Mouse (Mus musculus) heart, postnatal 14 days (tissue): ENCODE data around the gene Tiam1. TPM values are rescaled to one million over a fixed set of nuclear protein-coding genes. Genes with fewer than 3 reads are reported as not detected.
"Not testable (repeated sequence)": the region's sequence is repeated elsewhere in the genome, so short reads cannot be mapped to it uniquely, and the experiment has no call there.

ENCODE experiments used
- DNase-seq, 2 experiments: peaks; one replicate each; pipeline ENCODE4 v3.0.0; 2021 to 2022
- intact Hi-C: fragments of 180-260 bp; cut with DNase I; formaldehyde crosslinking; loops from one replicate; pipeline ENCODE4 v1.15.1; 2025
- total RNA-seq, 2 experiments: library from RNA; stranded (reverse); gene quantifications; 2 replicates each; pipeline ENCODE4 v1.2.3; 2021

Tiam1 gene
- total RNA-seq, 2 experiments from 2014 or later, result 6.1 to 7.6 TPM

DNA sequence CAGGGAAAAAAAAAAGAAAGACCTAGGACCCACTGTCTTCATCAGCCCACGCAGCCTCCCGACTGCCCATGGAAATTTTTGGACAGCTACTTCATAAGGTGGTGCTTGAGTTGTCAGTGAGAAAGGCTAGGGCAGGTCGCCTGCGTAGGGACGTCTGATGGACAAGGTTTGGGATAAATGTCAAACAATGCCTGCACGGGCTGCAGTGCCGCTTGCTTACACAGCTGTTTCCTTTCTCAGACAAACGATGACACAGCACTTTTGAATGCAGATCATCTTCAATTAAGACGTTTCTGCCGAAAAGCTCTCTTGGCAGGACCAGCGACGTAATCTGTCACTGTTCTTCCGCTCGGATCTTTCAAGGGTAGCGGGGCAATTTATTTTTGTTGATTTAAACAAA lies 70.9 kb downstream of the Tiam1 start:
- DNase-seq, result peak; percentile 9 to 20

DNA sequence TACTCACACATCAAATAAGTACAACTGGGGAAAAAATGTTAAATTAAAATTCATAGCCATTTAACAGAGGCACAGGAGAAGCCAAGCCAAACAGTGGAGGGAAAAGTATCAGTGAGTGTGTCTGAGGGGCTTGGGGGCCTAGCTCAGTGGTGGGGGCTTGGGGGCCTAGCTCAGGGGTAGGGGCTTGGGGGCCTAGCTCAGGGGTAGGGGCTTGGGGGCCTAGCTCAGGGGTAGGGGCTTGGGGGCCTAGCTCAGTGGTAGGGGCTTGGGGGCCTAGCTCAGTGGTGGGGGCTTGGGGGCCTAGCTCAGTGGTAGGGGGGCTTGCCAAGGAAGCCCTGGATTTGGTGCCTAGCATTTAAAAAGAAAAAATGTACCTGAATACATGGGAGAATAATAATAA lies 72.4 kb downstream of the Tiam1 start:
- not testable (repeated sequence) for DNase-seq
- intact Hi-C loops, result loop anchor here (5.0 kb wide), 1 partner anchor 71 kb away; the partner anchor contains the start of gene Tiam1

More for the DNA sequence above, 70.9 kb downstream of the Tiam1 start:
- intact Hi-C loops, result loop anchor here (5.0 kb wide), 1 partner anchor 70 kb away; the partner anchor contains the start of gene Tiam1

DNA sequence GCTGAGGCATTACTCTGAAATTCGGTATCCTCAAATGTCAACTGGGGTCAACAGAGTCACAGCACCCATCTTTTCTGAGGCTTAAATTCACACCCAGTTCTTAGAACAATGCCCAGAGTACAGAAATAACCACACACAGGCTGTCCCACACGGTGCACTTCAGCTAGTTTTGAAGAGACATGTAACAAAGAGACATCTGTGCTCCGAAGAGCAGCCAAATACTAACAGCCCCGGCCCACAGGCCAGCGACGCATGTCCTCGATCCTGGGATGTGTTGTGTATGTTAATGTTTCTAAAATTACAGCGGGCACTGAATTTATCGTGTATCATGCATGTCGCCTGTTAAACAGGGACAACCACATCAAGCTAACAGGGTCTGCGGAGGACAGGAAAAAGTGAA lies 73.5 kb downstream of the Tiam1 start:
- DNase-seq, result no peak
- intact Hi-C loops, result loop anchor here (5.0 kb wide), 1 partner anchor 72 kb away; the partner anchor contains the start of gene Tiam1

DNA sequence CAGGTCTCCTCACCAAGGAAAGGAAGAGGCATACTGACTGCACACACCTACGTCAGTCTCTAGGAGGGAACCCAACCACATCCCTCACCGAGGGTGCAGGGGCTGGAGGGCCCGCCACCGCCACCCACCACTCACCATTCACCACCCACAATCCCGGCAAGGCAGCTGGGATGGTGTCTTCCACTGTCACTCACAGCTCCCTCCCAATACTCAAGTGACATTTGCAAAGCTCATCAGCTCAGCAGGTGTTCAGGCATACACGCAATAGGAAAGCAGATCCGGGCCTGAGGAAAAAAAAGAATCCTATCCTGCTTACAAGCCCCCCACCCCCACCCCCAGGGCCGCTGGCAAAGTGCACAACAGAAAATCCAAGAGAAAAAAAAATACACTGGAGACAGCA lies 74.4 kb downstream of the Tiam1 start:
- intact Hi-C loops, result no loop called here
- DNase-seq, result no peak

DNA sequence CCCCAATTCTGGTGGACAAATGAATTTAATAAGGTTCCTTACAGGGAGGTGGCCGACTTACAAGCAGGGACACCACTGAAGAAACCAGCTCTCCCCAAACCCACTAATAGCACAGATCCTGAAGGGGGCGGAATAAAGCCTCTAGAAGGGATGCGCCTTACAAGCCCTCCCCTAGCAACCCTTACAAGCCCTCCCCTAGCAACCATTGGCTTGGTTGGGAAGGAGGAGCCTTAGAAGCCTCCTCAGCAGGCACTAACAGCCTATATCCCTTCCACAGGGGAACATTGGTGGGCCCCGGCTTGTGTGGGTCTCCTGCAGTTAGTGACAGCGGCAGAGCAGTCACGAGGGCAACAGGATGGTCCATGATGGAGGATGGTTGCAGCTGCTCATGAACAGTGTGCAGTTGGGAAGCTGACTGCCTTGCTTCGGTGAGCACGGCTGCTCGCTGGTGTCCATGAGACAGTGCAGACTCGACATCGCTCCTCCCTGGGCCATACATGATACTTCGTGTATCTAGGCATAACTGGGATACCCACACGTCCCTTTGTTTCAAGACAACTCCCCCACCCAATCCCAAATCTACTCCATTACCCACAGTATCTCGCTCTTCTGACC lies 90.6 kb downstream of the Tiam1 start:
- intact Hi-C loops, result no loop called here
- DNase-seq, result no peak

DNA sequence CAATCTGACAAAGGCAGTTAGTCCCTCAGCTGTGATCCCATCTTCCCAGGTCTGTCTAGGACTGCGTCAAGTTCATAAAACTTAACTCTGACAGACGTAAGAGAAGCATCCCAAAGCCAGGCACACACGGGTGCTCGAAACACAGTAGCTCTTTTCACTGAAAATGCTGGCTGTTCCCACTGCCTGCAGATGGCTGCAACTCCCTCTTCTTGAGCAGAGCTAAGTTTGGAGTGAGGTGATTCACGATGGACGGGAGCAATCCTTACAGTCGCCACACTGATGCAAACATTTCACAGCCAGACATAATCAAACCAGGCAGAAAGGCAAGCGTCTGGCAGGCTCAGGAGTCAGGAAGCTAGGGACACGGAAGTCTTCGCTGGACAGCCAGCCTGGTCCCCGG lies 91.2 kb downstream of the Tiam1 start:
- no peak for DNase-seq
- intact Hi-C loops, result no loop called here

DNA sequence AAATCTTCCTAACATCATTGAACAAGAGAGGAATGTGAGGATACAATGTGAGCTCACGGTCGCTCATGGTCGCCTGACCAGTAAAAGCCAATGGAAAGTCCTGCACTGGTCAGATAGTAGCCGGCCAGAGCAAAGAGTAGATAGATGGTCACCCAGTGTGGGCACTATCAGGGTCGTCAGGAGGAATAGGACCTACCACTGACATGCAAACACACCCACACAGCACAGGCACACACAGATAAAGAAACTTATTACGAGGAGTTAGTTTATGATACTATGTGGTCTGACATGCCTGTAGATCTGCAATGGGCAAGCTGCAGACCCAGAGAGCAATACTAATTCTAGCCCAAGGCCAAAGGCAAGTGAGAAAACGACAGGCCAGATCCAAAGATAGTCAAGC lies 92.5 kb downstream of the Tiam1 start:
- DNase-seq, result no peak
- intact Hi-C loops, result no loop called here

DNA sequence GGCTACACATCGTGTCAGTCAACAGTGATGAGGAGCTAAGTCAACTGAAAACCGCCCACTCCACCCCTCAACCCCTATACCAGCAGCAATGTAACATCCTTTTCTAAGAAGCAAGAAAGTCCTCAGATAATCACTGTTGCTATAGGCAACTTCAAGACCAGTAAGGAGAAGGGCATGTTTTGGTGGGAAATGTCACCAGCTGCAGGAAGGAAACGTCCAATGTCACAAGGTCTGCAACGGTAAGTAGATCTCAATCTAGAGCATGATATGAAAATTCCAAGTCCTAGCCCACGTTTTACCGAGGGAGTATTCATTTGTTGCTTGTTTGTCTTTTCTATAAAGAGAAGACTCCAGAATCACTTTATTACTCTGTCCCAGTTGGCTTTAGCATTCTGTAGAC lies 95.7 kb downstream of the Tiam1 start:
- intact Hi-C loops, result no loop called here

DNA sequence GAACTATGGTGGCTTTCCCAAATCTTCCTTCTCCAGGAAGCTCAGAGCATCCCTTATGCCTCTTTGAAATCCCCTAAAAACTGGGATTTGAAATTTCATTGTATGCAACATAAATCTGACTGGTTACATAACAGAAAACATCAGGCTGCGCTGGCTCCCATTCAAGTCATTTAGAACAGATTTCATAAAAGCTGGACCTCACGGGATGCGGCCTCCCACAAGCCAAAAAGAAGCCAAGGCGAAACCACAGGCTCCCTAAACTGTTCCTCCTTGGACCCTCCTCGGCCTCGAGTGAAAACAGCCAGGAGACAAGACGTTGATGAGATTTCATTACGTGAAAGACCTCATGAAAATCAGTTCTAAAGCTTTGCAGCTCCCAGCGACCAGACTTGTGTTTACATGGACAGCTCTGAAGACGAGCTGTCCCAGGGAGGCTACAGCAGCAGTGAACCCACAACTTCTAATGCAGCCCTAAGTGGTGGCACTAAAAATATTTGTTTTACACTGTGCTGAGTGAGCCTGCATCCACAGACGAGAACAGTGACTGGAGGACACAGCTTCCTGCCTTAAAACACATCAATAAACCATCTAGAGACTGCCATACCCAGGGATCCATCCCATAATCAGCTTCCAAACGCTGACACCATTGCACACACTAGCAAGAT lies 96.9 kb downstream of the Tiam1 start:
- intact Hi-C loops, result no loop called here
- DNase-seq, result peak; percentile 25 to 26

More for the DNA sequence above, 95.7 kb downstream of the Tiam1 start:
- no peak for DNase-seq

DNA sequence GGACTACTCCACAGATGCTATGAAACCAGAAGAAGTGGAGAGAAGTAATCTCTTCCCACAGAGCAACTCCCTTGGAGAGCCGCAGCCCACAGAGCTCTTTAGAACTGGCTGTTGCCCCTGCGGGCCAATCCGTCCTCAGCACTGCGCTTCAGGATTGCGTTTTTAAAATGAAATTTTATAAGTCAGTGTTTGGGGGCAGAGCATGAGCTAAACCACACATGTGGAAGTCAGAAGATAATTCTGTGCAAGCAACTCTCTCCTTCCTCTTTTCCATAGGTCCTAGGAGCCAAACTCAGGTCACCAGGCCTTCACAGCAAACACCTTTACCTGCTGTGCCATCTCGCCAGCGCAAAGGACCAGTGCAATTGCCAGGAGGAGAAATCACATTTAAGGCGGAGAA lies 98.0 kb downstream of the Tiam1 start:
- intact Hi-C loops, result no loop called here
- DNase-seq, result no peak

DNA sequence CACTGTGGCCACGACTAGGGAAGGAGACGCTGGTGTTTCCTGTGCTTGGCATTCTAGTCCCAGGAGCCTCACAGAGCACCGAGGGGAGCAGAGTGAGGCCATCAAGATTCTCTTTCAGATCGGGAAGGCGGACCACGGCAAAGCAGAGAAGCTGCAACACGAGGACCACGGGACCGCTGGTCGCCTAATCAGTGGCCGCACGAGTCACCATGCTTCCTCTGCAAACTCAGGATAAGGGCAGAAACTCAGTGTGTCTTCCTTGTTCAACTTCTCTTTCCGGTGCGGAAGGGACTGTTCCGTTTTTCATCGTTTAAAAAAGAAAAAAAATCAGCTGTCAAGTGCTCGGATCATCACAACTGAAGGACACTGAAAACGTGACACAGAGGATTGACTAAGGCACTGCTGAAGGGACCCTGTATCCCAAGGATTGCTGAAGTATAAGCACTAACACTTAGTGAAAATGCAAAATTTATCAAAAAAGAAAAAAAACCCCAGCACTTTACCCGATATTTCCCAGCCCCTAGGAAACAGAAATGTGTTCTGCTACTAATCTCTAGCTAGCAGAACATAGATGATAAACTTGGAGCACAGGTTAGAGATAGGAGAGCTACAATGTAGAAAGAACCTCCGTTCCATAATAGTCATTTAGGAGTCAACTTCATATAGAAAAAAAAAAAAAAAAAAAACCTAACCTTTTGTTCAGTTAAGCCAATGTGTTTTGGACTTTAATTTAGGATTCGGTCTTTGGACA lies 99.4 kb downstream of the Tiam1 start:
- peak; percentile 7 to 18 for DNase-seq
- intact Hi-C loops, result no loop called here

DNA sequence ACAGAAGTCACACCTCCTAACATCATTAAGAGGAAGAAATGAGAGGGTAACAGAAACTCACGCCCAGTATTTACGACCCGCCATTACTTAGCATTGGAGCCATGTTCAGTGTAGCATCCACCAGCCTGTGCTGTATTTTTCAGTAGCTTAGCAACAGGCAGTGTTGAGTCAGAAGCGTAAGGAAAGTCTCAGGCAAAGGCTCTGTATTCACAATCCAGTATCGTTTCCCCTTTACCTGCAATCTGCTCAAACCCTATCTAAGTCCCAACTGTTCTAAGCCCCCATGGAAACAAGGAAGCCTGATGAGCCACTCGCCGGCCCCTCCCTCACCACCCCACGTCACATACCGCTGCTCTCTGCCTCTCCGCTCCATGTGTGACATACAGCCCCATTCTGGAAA lies 100.7 kb downstream of the Tiam1 start:
- DNase-seq, result no peak
- intact Hi-C loops, result no loop called here

DNA sequence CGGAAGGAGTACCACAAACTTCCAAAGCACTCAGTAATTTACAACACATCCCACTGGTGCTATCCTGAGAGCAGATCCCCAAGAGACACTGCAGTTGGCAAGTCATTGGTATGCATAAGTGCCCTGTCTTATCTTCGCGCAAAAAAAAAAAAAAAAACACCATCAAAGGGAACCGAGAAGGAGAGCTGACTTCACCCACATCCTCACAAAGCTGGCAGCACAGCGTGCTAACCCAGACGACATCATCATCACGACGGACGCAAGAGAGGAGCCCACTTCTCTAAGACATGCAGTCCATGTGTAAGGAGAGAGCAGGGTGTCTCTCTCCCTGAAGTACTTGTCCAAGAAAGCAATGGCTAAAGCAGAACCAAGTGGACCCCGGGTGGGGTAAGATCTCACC lies 101.2 kb downstream of the Tiam1 start:
- intact Hi-C loops, result no loop called here

DNA sequence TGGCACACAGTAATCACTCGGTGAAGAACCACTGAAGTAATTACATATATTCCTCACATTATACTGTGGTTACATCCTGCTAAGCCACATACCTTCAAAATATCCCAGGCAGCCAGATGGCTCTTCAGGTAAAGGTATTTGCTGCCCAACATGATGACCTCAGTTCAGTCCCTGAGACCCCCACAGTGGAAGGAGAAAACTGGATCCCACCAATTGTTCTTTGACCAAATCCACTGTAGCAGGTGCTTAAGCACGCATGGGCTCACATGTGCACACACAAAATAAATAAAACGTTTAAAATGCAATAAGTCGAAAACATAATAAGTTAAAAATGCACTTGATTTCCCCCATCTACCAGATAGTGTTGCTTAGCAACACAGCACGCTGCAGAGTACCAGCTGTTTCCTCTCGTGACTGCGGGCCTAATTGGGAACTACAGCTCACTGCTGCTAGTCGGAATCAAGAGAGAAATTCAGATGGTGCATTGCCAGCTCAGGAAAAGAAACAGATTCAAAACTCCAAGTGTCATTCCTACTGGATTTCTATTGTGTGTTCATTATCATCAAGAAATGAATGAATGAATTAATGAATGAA lies 102.7 kb downstream of the Tiam1 start:
- DNase-seq, result peak in 1 of 2 experiments; percentile 21
- intact Hi-C loops, result no loop called here

More for the DNA sequence above, 101.2 kb downstream of the Tiam1 start:
- no peak for DNase-seq

DNA sequence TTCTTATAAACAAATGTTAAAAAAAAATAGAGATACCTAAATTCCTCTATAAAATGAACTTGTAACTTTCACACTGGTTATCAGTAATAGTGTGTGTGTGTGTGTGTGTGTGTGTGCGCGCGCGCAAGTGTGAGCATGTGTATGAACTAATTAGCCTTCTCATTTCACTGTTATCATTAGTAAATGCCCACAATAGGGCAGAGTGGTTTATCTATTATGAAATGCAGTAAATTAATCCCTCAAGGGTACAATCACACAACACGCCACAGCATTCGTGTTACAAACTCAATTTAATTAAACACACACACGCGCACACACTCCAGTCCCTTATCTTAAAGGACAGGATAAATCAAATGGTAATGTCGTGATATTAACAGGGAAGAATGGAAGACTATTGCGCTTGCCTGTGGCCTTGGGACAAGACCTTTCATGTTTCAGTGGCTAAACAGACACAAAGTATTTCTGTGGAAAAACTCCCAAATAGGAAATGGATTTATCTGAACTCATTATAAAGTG lies 107.9 kb downstream of the Tiam1 start:
- DNase-seq, result no peak
- intact Hi-C loops, result no loop called here

DNA sequence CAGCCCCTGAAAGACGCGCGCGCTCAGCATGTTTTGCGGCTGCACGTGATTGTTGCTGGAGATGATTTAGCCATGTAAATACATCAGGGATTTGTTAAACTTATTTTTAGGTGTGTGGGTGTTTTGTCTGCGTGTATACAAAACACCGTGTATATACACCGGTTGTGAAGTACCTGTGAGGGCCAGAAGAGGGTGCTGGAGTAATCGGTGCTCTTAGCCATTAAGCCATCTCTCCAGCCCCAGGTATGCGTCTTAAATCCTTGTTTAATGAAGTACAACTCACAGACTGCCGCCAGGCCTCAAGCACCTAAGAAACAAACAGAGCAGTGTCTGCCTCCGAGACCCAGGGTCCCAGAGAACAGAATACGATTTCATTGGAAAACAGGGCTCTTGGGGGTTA lies 113.2 kb downstream of the Tiam1 start:
- no peak for DNase-seq
- intact Hi-C loops, result no loop called here

DNA sequence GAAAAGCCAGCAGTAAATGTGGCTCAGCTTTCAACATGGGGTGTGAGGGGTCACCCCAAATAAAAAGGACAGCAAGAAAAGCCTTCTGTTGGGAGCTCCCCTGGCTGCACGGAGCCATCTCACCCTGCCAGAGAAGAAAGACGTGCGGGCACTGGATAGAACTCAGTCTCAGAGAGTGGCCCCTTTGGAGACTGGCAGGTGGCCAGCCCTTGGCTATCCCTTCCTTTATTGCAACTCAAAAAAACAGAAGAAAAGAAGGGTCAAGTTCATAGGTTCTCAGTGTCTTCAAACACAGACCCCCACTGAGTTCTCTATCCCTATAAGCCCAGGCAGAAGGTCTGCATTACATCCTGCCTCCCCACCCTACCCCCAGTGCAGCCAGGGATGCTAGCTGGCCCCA lies 115.7 kb downstream of the Tiam1 start:
- intact Hi-C loops, result no loop called here
- DNase-seq, result no peak

DNA sequence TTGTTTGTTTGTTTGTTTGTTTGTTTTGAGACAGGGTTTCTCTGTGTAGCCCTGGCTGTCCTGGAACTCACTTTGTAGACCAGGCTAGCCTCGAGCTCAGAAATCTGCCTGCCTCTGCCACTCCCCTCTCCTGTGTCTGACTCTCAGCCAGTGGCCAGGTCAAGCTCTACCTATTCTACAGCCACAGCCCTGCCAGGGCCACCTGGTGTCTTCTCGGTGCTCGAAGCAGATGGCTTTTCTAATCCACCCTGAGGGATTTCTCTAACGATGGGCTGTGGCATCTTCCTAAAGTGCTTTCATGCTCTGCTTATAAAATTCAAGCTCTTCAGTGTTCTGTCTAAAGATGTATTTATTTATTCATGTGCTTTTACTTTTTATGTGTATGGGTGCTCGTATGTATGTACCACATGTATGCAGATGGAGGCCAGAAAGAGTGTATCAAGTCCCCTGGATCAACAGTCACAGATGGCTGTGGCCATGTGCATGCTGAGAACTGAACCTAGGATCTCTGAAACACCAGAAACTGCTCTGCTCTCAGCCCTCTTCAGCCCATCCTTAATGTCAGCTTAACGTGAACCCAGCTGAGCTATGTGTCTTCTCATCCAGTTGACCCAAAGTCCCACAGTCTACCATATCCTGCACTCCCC lies 117.9 kb downstream of the Tiam1 start:
- no peak for DNase-seq

DNA sequence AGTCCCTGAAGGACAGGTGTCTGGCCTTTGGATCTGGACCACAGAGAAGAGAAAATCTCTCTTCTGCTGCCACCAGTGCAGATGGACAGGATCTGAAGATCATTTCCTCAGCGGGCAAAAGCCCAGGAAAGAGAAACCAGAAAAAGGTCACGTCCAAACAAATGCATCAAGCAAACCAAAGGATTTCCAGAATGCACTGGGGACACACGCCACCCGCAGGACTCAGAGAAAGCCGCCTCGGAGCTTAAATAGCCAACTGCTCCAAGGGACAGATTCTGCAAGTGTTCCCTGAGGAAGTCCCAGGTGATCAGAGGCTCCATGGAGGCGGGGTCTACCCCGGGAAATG lies 119.9 kb downstream of the Tiam1 start:
- DNase-seq, result no peak
- intact Hi-C loops, result no loop called here

More for the DNA sequence above, 117.9 kb downstream of the Tiam1 start:
- intact Hi-C loops, result no loop called here

DNA sequence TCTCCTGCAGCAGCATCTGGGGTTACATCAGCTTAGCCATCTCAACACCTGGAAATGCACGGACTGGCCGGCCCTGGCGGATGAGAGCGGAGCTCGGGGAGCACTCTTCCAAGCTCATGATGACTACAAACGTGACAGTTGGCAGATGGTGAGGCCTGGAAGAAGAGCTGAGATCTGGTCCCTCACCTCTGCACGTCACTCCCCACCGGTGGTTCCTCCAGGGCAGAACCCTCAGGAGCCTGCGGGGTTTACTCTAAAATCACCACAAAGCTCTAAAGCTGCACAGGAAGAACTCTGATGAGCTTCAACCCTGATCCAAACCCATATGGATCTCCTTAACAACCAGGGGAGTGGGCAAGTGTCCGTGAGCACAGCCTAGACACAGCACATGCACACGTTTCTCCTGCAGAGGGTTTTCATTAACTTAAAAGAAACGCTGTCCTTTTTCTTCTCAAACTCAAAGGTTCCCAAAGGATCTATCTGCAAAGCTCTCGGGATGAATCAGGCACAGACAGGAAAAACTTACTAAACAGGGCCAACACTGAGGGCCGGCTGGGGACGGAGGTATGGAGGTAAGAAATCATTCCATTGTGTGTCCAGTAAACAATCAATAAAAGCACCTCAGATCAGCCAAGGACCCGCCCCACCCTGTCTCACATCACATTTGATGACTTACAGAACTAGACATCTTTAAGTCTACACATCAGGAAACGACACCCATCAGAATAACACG lies 120.5 kb downstream of the Tiam1 start:
- intact Hi-C loops, result no loop called here
- DNase-seq, result no peak
